Mouse (Mus musculus): ENCODE results near the gene Tbata. TPM values are rescaled to one million over a fixed set of nuclear protein-coding genes. Genes with fewer than 3 reads are reported as not detected.
A peak's percentile ranks its signal among the peaks of the same experiment; 100 is the strongest.

Gene Tbata
- polyA plus RNA-seq (2016; fragmentation: Nextera tagmentation; extraction: Ambion mirVana), result not detected in 2 replicates

DNA sequence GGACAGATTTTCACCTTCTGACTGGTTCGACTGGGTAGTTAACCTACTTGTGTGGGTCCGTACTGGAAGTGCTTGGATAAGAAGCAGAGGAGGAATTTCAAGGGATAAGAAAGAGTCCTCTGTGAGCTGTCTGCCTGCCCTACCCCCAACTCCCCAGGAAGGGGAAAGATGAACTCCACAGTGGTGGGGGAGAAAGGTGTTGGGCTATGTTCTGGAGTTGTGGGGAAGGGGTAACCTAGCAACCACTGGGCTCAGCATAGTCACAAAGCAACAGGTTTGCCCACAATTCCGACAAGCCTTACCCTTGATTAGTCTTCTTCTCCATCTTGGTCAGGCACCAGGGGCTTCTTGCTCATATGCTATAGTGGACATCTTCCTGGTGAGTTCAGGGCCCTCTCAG, at the start of gene Tbata:
Tbata (plus strand) TSS at position 301 of the 400 bp plus-strand sequence.
- H3K9ac ChIP-seq, result no peak within 1 kb of the TSS
- H3K27ac ChIP-seq, result no peak within 1 kb of the TSS
- H3K4me3 ChIP-seq, result no peak within 1 kb of the TSS
- no peaks in the 10 kb centered on the region for H3K4me1 ChIP-seq
- no peak within 1 kb of the TSS for H3K4me2 ChIP-seq
- H3K27me3 ChIP-seq (replicated peaks), result peaks cover 49% of the 10 kb centered on the region
- no peaks in the 10 kb centered on the region for H3K9me3 ChIP-seq (replicated peaks)
- H3K36me3 ChIP-seq, result no peaks in the 10 kb centered on the region
- ATAC-seq, result no peak
- 35% methylated on average over 3 of the region's 3 CpGs for WGBS (ENCODE audit: insufficient replicate concordance)

DNA sequence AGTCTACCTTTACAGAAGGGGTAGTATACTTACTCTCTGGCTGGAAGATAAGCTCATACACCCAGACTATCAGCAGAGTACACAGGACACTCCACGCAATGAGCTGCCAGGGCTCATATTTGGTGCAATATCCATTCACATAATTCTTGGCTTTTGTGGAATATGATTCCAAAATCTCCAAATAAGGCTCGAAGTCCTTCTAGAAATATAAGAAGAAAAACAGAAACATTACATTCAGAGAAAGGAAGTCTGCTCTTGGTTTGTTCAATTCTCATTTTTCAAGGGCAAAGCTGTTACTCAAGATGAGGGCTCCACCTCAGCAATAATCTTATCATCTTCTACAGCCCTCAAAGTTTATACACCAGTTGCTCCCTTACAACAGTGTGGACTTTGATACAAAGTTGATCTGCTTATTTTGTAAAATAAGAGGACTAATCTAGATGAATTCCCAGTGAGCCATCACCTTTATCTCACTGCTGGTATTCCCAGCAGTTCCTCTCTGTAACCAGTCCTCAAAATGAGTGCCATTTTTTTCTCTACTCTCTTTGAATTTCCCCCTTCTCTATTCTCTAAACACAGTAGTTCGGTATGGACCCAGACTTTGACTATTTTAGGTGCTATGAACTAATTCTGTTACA, 48.4 kb upstream of the Tbata start:
- peak overlapping the region; percentile 19; the same call in 1 of the 2 replicates for H3K9ac ChIP-seq
- 40% methylated on average over 3 of the region's 3 CpGs for WGBS (ENCODE audit: insufficient replicate concordance)
- no peaks in the 10 kb centered on the region for H3K9me3 ChIP-seq (replicated peaks)
- peak; percentile 97 for ATAC-seq
- peak overlapping the region; percentile 90 for H3K27ac ChIP-seq
- H3K4me2 ChIP-seq, result peak overlapping the region; percentile 57
- H3K4me1 ChIP-seq, result peaks cover 60% of the 10 kb centered on the region
- H3K27me3 ChIP-seq (replicated peaks), result no peaks in the 10 kb centered on the region
- peaks cover 23% of the 10 kb centered on the region for H3K36me3 ChIP-seq
- H3K4me3 ChIP-seq, result 0 out of 2 replicates have a peak overlapping the region, but pooled peaks have one; percentile 8

DNA sequence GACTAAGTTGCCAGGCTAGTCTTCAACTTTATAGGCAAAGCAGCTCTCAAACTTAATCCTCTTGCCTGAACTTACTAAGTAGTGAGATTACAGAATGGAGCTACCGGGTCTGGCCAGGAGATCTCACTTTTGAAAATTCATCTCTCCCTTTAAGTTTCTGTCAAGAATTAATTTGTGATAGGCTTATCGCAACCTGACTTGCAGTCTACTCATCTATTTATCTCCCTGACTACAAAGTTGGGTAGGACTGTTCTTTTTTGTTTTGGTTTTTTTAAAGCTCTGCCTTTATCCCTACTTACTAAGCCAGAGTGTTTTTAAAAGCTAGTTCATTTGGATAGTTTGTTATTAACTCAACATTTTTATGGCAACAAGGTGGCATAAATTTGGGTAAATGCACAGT, 47.3 kb upstream of the Tbata start:
- H3K4me2 ChIP-seq, result peak overlapping the region; percentile 57
- ATAC-seq, result no peak
- H3K9me3 ChIP-seq (replicated peaks), result no peaks in the 10 kb centered on the region
- H3K36me3 ChIP-seq, result peaks cover 23% of the 10 kb centered on the region
- H3K4me1 ChIP-seq, result peaks cover 65% of the 10 kb centered on the region
- H3K9ac ChIP-seq, result no peak overlapping the region
- peak overlapping the region; percentile 90 for H3K27ac ChIP-seq
- H3K27me3 ChIP-seq (replicated peaks), result no peaks in the 10 kb centered on the region
- no peak overlapping the region for H3K4me3 ChIP-seq
- WGBS (ENCODE audit: insufficient replicate concordance), result 31% methylated on average over 2 of the region's 2 CpGs

DNA sequence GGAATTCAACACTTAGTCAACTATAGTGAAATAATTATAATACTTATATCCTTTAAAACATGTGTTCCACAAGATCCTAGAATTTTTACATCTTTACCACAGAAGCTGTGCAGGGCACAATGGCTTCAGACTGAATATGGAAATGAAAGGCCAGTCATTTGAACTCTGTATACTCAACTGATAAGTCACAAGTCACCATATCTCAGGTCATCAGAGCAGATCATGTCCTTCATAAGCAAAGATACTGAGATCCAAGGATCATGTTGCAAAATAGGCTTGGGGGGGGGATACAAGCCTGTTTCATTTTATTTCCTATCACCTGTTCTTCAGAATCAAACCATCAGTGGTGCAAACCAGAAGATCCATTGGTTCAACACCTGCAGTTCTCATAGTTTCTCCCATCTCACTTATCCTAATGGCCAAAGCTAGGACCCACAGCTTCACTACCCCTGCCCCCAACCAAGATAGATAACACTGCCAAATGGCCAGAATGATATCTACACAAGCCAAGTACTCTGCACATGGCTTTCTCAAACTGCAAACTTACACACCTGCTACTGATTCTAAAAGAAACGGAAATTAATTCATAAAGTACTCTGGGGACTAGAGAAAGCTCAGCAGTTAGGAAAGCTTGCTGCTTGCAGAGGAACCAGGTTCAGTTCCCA, 42.9 kb upstream of the Tbata start:
- peaks cover 3% of the 10 kb centered on the region; the same call in 1 of the 2 replicates for H3K36me3 ChIP-seq
- no peak overlapping the region for H3K9ac ChIP-seq
- no peaks in the 10 kb centered on the region for H3K27me3 ChIP-seq (replicated peaks)
- H3K27ac ChIP-seq, result 0 out of 2 replicates have a peak overlapping the region, but pooled peaks have one; percentile 20
- H3K4me1 ChIP-seq, result peaks cover 29% of the 10 kb centered on the region
- ATAC-seq, result peak; percentile 57; the same call in 1 of the 2 replicates
- H3K4me3 ChIP-seq, result no peak overlapping the region
- peak overlapping the region; percentile 16; the same call in 1 of the 2 replicates for H3K4me2 ChIP-seq
- WGBS (ENCODE audit: insufficient replicate concordance), result 53% methylated on average over 1 of the region's 1 CpGs
- H3K9me3 ChIP-seq (replicated peaks), result no peaks in the 10 kb centered on the region

DNA sequence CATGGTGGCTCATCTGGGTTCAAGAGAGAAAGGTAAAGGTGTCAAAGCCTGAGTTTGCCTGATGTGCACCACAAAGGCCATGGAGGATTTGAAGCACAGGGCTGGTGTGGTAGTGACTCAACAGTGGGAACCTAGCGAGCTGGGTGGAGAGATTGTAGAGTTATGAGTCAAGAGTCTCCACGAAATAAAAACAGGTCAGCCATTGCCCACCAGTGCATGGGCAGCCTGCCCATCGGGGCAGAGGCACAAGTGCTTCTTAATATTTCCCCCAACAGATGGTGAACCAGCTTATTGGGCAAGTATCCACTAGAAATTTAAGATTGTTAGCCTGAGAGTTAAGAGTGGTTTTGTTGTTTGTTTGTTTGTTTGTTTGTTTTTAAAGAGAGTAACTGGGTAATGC, 40.8 kb upstream of the Tbata start:
- H3K27ac ChIP-seq, result no peak overlapping the region
- H3K36me3 ChIP-seq, result peaks cover 3% of the 10 kb centered on the region; the same call in 1 of the 2 replicates
- no peak overlapping the region for H3K4me3 ChIP-seq
- no peaks in the 10 kb centered on the region for H3K27me3 ChIP-seq (replicated peaks)
- peaks cover 21% of the 10 kb centered on the region for H3K4me1 ChIP-seq
- 78% methylated on average over 3 of the region's 3 CpGs for WGBS (ENCODE audit: insufficient replicate concordance)
- H3K4me2 ChIP-seq, result no peak overlapping the region
- no peak for ATAC-seq
- no peak overlapping the region for H3K9ac ChIP-seq
- no peaks in the 10 kb centered on the region for H3K9me3 ChIP-seq (replicated peaks)

DNA sequence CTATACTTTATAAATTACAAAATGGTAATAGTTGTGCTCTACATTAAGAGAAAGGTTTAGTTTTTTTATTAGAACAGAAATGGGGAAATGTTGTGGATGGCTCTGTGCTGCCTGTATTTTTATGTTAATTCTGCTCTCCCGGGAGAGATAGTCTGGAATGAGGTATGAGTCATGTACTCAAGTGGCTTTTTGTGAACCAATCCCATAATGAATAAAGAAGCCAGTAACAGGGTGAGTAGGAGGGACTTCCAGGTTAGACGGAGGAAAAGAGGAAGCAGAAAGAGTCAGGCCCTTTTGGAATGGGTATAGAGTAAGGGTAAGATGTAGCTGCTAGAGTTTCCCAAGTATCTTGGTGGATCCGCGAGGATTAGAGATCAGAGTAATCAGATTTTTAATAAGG, 37.7 kb upstream of the Tbata start:
- Histone ChIP-seq H3K36me3 (no peaks in the 10 kb centered on the region; the same call in 1 of the 2 replicates), H3K4me2 (no peak overlapping the region), H3K9me3 (replicated peaks) (no peaks in the 10 kb centered on the region), H3K27ac (no peak overlapping the region), H3K27me3 (replicated peaks) (no peaks in the 10 kb centered on the region), H3K4me3 (no peak overlapping the region), H3K4me1 (peaks cover 10% of the 10 kb centered on the region), H3K9ac (no peak overlapping the region)
- no peak for ATAC-seq
- 57% methylated on average over 4 of the region's 4 CpGs for WGBS (ENCODE audit: insufficient replicate concordance)

DNA sequence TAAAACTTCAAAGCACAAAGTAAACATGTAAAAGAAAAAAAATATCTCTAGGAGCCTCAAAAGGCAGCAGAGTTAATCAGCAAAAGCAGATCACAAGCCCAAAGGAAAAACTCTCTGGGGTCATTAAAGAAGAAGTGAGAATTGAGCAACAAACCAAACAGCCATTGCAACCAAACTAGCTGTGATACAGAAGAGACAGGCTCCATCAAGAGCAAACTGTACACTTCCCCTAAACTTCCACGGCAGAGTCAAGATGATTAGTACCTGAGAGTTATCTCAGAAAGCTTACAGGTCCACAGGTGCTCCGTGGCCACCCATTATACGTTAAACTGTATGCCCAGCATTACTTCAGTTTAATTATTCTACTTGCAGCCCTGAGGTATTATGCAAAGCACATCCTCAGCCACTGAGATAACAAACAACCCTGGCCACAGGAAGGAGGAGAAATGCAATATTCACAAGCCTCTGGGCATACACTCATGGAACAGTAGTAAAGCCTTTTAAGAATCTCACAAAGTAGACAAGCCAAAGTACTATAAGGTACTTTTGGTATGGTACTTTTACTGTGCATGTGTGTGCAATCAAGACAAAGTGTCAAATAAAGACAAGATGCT, 36.4 kb upstream of the Tbata start:
- ATAC-seq, result no peak
- no peak overlapping the region for H3K9ac ChIP-seq
- H3K27me3 ChIP-seq (replicated peaks), result no peaks in the 10 kb centered on the region
- H3K36me3 ChIP-seq, result no peaks in the 10 kb centered on the region; the same call in 1 of the 2 replicates
- no peak overlapping the region for H3K4me2 ChIP-seq
- H3K9me3 ChIP-seq (replicated peaks), result no peaks in the 10 kb centered on the region
- no peak overlapping the region for H3K4me3 ChIP-seq
- H3K4me1 ChIP-seq, result peaks cover 7% of the 10 kb centered on the region
- no peak overlapping the region for H3K27ac ChIP-seq
- WGBS (ENCODE audit: insufficient replicate concordance), result 35% methylated on average over 3 of the region's 3 CpGs

DNA sequence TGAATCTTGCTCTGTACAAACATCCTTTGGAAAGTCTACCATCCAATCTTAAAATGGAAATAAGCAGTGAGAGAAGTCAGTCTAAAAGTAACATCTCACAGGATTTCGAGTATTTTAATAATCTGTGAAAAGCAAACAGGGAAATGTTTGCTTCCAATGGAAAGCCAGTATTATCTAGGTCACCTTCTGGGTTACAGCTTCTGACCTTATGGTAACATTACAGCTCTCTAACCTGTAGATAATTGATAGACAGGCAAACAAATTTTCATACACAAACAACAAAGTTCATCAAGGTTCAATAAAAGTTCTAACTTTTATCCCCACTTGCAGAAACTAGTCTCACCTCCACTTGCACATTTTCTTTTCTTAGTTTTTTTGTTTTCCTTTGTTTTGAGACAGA, 34.2 kb upstream of the Tbata start:
- H3K9ac ChIP-seq, result no peak overlapping the region
- 49% methylated on average over 1 of the region's 1 CpGs for WGBS (ENCODE audit: insufficient replicate concordance)
- no peak overlapping the region for H3K4me3 ChIP-seq
- H3K27ac ChIP-seq, result no peak overlapping the region
- H3K9me3 ChIP-seq (replicated peaks), result no peaks in the 10 kb centered on the region
- no peak for ATAC-seq
- no peaks in the 10 kb centered on the region for H3K27me3 ChIP-seq (replicated peaks)
- no peak overlapping the region for H3K4me2 ChIP-seq
- no peaks in the 10 kb centered on the region; the same call in 1 of the 2 replicates for H3K36me3 ChIP-seq
- H3K4me1 ChIP-seq, result peaks cover 7% of the 10 kb centered on the region

DNA sequence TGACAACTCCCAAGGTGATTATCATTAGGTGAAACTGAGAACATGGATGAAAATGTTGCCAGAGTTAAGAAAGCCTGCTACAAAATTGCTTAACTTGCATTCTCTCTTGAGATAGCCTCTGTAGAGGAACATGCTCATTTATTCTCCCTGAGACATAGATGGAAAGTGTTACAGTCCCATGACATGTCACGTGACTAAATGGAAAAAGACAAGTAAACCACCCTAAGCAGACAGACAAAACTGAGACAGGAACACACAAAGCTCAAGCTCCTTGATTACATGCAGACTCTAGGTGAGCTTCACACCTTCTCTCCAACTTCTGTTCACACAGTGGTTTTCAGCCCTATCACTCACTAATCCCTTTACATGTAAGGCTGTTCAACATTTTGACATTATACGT, 28.4 kb upstream of the Tbata start:
- Histone ChIP-seq H3K4me2 (no peak overlapping the region), H3K27ac (no peak overlapping the region), H3K9me3 (replicated peaks) (no peaks in the 10 kb centered on the region), H3K27me3 (replicated peaks) (no peaks in the 10 kb centered on the region; the same call in 1 of the 2 replicates), H3K4me1 (peaks cover 25% of the 10 kb centered on the region), H3K36me3 (no peaks in the 10 kb centered on the region; the same call in 1 of the 2 replicates), H3K4me3 (no peak overlapping the region), H3K9ac (no peak overlapping the region)
- WGBS (ENCODE audit: insufficient replicate concordance), result 78% methylated on average over 2 of the region's 2 CpGs
- ATAC-seq, result no peak

DNA sequence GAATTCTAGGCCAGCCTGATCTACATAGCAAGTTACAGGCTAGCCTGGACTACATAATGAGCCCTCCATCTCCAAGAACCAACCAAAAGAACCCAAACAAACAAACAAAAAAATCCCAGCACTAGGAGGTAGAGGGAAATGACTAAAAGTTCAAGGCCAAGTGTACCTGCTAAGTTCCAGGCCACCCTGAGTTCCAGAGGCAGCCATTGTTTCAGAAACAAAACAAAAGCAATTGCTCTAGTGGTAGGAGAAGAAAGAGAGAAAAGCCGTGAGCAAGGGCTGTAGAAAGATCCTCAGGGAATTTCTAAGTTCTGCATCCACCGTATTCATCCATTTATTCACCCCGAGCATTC, 26.0 kb upstream of the Tbata start:
- 10% methylated on average over 3 of the region's 3 CpGs for WGBS (ENCODE audit: insufficient replicate concordance)
- peak overlapping the region; percentile 81 for H3K4me3 ChIP-seq
- no peaks in the 10 kb centered on the region for H3K36me3 ChIP-seq
- peaks cover 48% of the 10 kb centered on the region for H3K4me1 ChIP-seq
- ATAC-seq, result no peak
- peak overlapping the region; percentile 100 for H3K4me2 ChIP-seq
- H3K9me3 ChIP-seq (replicated peaks), result no peaks in the 10 kb centered on the region
- H3K27me3 ChIP-seq (replicated peaks), result no peaks in the 10 kb centered on the region; the same call in 1 of the 2 replicates
- H3K9ac ChIP-seq, result peak overlapping the region; percentile 85
- H3K27ac ChIP-seq, result peak overlapping the region; percentile 87

DNA sequence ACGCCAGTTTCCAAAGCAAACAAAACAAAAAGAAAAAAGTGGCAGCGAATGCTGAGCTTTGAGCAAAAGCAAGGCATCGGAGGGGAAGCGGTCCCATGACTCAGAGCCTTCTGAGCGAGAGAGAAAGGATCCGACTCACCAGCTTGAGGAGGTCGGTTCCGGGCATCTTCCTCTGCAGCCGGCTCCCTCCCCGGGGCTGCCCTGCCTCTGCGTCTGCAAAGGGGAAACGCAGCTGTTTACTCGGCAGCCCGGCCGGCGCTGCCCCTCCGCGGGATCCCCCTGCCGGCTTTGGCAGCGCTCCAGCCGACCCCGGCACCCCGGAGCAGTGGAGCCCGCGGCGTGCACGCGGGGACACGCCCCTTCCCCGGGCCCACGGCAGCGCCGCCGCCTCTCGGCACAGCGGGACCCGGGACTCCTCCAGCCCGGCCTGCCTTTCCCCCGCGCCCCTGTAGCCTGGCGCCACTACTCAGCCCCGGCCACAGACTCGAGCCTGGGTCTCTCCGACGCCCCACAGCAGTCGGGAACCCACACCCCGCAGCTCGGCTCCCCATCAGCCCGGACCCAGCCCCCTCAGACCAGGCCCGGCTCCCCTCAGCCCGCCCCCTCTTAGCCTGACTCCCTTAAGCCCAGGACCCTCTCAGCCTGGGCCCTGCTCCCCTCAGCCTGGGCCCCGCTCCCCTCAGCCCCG, 25.5 kb upstream of the Tbata start:
- peak overlapping the region; percentile 100 for H3K4me2 ChIP-seq
- H3K36me3 ChIP-seq, result no peaks in the 10 kb centered on the region
- peak overlapping the region; percentile 81 for H3K4me3 ChIP-seq
- WGBS (ENCODE audit: insufficient replicate concordance), result under 1% methylated on average over 50 of the region's 53 CpGs
- peaks cover 53% of the 10 kb centered on the region for H3K4me1 ChIP-seq
- H3K9ac ChIP-seq, result peak overlapping the region; percentile 85
- H3K27ac ChIP-seq, result peak overlapping the region; percentile 87
- no peaks in the 10 kb centered on the region; the same call in 1 of the 2 replicates for H3K27me3 ChIP-seq (replicated peaks)
- H3K9me3 ChIP-seq (replicated peaks), result no peaks in the 10 kb centered on the region
- ATAC-seq, result peak; percentile 46
